Mouse (Mus musculus): ENCODE data around the gene H2afz. TPM values are rescaled to one million over a fixed set of nuclear protein-coding genes. Genes with fewer than 3 reads are reported as not detected.
"Not testable (repeated sequence)": the region's sequence is repeated elsewhere in the genome, so short reads cannot be mapped to it uniquely, and the experiment has no call there.

H2afz gene
- polyA plus RNA-seq, 1 experiment from 2014 or later = 1,483 TPM

DNA sequence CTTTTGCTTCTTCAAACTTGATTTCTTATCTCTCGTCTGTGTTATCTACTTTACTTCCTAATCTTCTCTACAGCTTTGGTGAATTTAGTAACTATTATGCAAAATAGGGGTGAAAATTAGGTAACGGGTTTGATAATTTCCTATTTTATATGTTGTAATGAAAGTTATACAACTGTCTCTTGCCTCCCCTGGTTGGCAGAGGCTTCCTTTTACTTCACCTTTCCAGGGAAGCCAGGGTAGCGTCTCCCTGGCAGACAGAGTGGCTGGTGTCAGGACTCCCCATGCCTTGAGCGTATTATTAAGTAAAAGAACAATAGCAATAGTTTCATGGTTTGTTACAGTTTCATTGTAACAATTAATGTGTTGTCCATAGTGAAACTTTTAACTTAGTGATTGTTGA is 29.5 kb downstream of the H2afz start:
- no peak overlapping the region for H3K4me3 ChIP-seq (replicated peaks)
- H3K27ac ChIP-seq = no peak overlapping the region
- H3K27me3 ChIP-seq (replicated peaks) = no peaks in the 10 kb centered on the region
- no peaks in the 10 kb centered on the region for H3K9me3 ChIP-seq
- 84% methylated on average over 4 of the region's 4 CpGs for WGBS
- H3K4me1 ChIP-seq = no peaks in the 10 kb centered on the region
- H3K36me3 ChIP-seq = peaks cover 17% of the 10 kb centered on the region
- no peak overlapping the region for H3K9ac ChIP-seq
- no peak for ATAC-seq (ENCODE audit: insufficient read depth, low FRiP score, low read depth)
- H3K4me2 ChIP-seq = no peak overlapping the region

DNA sequence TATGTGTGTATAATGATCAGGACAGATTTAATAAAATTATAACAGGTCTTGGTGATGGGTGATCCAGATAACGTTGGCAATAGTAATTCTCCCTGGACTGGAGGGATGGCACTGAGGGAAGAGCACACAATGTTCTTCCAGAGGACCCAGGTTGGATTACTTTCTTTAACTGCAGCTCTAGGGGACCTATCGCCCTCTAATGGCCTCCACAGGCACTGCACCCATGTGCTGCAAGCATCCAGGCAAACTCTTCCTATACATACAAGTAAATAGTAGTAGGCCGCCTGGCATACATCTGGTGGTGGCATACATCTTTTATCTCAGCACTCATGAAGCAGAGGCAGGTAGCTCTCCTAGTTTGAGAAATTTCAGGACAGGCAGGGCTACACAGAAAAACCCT is 30.9 kb downstream of the H2afz start:
- 94% methylated on average over 3 of the region's 3 CpGs for WGBS
- no peak for ATAC-seq (ENCODE audit: insufficient read depth, low FRiP score, low read depth)
- no peaks in the 10 kb centered on the region for H3K9me3 ChIP-seq

DNA sequence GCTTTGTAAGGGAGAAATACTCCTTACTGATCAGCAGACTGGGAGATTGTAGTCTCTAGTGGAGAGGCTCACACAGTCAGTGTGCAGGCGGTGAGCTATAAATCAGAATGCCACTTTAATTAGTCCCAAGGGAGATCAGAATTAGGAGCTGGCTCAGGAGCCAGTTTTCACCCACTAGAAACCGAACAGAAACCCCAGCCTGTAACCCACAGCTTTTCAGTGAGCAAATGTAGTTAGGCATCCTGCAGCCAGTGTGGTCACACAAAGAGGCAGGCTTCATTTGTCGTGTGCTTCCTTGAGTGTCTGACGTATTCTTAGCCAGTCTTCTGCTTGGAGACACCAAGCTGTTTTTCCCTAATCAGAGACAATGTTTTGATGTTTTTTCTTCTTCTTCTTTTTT is 32.1 kb downstream of the H2afz start:
- Histone ChIP-seq H3K27me3 (replicated peaks) (no peaks in the 10 kb centered on the region), H3K9me3 (no peaks in the 10 kb centered on the region), H3K4me3 (replicated peaks) (no peak overlapping the region), H3K4me2 (no peak overlapping the region), H3K36me3 (peaks cover 15% of the 10 kb centered on the region), H3K27ac (no peak overlapping the region), H3K4me1 (no peaks in the 10 kb centered on the region), H3K9ac (no peak overlapping the region)
- no peak for ATAC-seq (ENCODE audit: insufficient read depth, low FRiP score, low read depth)
- 88% methylated on average over 4 of the region's 4 CpGs for WGBS

More for the DNA sequence above, 30.9 kb downstream of the H2afz start:
- Histone ChIP-seq H3K27ac (no peak overlapping the region), H3K4me2 (no peak overlapping the region), H3K36me3 (peaks cover 15% of the 10 kb centered on the region), H3K4me1 (no peaks in the 10 kb centered on the region), H3K9ac (no peak overlapping the region), H3K4me3 (replicated peaks) (no peak overlapping the region), H3K27me3 (replicated peaks) (no peaks in the 10 kb centered on the region)

DNA sequence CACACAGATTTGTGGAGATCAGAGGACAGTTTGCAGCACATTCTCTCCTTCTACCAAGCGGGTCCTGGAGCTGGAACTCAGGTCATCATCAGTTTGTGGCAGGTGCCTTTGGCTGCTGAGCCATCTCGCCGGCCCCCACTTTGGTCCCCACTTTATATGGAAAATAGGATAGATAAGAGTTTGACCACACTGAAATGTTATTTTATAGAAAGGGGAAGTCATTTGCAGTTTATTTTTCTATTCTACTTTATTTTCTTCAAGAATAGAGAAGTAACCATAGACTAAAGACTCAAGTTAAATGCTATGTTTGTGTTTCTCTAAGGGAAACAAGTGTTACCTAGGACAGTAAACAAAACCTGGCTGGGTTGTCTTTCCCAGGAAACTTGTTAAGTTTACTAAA is 32.6 kb downstream of the H2afz start:
- Histone ChIP-seq H3K27me3 (replicated peaks) (no peaks in the 10 kb centered on the region), H3K4me3 (replicated peaks) (no peak overlapping the region), H3K9me3 (no peaks in the 10 kb centered on the region), H3K4me2 (no peak overlapping the region), H3K27ac (no peak overlapping the region), H3K9ac (no peak overlapping the region), H3K4me1 (no peaks in the 10 kb centered on the region), H3K36me3 (peaks cover 13% of the 10 kb centered on the region)
- WGBS = 95% methylated on average over 3 of the region's 3 CpGs
- ATAC-seq (ENCODE audit: insufficient read depth, low FRiP score, low read depth) = no peak

DNA sequence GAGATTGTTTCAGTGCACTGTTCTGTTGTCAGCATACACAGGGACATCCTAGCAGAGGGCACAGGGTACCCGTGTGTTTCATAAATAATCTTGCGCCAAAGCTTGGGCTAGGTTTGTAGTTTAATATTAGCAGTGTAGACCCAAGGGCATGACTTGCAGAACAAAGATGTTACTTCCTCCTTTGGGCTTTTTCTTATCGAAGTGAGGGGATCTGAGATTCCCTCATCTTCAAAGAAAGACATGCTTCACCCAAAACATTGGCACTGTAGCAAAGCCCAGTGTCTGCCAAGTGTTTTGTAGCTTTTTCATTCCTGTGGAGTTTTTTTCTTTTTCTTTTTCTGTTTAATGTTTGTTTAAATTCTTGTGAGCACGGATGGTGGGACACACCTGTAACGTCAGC is 33.4 kb downstream of the H2afz start:
- Histone ChIP-seq H3K4me2 (no peak overlapping the region), H3K9ac (no peak overlapping the region), H3K4me3 (replicated peaks) (no peak overlapping the region), H3K4me1 (no peaks in the 10 kb centered on the region), H3K27ac (no peak overlapping the region), H3K9me3 (no peaks in the 10 kb centered on the region), H3K36me3 (peaks cover 16% of the 10 kb centered on the region), H3K27me3 (replicated peaks) (no peaks in the 10 kb centered on the region)
- ATAC-seq (ENCODE audit: insufficient read depth, low FRiP score, low read depth) = no peak
- WGBS = 74% methylated on average over 5 of the region's 5 CpGs

DNA sequence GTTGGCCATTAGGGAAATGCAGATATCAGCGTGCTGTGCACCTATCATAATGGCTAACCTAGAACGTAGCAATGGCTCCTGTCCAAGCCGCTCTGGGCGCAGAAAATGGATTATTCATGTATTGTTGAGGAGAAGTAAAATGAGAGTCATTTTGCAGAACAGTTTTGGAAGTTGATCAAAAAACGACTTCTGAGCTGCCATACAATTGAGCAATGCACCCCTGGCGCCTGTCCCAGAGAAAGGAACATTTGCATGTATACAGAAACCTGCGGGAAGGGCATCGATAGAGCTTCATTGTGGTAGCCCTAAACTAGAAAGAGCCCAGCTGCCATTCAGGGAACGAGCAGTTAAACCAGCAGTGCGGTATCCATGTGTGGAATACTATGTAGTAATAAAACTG is 35.9 kb downstream of the H2afz start:
- Histone ChIP-seq H3K4me3 (replicated peaks) (no peak overlapping the region), H3K9ac (no peak overlapping the region), H3K27me3 (replicated peaks) (no peaks in the 10 kb centered on the region), H3K4me2 (no peak overlapping the region), H3K36me3 (peaks cover 12% of the 10 kb centered on the region), H3K9me3 (no peaks in the 10 kb centered on the region), H3K4me1 (no peaks in the 10 kb centered on the region), H3K27ac (no peak overlapping the region)
- 83% methylated on average over 10 of the region's 10 CpGs for WGBS
- ATAC-seq (ENCODE audit: insufficient read depth, low FRiP score, low read depth) = no peak

DNA sequence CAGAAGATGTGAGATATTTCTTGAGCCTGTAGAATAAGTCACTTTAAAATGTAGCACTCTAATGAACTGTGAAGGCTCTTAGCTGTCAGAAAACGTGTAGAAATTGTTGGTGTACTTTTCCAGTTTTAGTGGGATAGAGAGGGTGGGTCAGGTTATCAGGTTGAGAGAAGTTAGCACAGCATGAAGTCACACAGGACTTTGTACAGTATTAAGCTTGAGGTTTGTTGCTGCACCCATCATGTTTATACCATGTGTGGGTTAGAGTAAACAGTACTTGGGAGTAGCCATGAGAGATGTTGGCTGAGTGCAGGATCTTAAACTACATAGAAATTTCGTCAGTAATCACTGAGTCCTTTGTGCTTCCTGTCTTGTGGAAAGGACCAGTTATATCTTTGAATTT is 48.8 kb downstream of the H2afz start:
- H3K9me3 ChIP-seq = no peaks in the 10 kb centered on the region
- H3K9ac ChIP-seq = no peak overlapping the region
- ATAC-seq (ENCODE audit: insufficient read depth, low FRiP score, low read depth) = peak; percentile 79
- H3K4me2 ChIP-seq = no peak overlapping the region
- no peak overlapping the region for H3K27ac ChIP-seq
- WGBS = 41% methylated on average over 2 of the region's 2 CpGs
- H3K36me3 ChIP-seq = no peaks in the 10 kb centered on the region
- 0 out of 2 replicates have a peak, but pooled peaks cover 4% of the 10 kb centered on the region for H3K4me1 ChIP-seq
- H3K4me3 ChIP-seq (replicated peaks) = no peak overlapping the region
- H3K27me3 ChIP-seq (replicated peaks) = no peaks in the 10 kb centered on the region

DNA sequence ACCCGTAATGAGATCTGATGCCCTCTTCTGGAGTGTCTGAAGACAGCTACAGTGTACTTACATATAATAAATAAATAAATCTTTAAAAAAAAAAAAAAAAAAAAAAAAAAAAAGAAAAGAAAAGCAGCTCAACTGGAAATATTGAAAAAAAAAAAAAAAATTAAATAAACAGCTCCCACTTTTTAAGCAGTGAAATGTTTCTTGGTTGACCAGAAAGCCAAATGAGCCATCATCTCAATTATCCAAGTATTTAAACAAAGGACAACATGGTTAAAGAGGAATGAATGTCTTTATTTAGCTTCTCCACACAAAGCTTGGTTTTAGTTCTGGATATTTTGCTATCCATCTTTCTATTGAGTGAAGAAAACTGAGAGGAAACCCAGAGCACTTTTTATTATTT is 50.3 kb downstream of the H2afz start:
- not testable (repeated sequence) for H3K9ac ChIP-seq; H3K4me2 ChIP-seq; H3K4me3 ChIP-seq (replicated peaks); H3K9me3 ChIP-seq; H3K27me3 ChIP-seq (replicated peaks); ATAC-seq (ENCODE audit: insufficient read depth, low FRiP score, low read depth); H3K36me3 ChIP-seq; H3K27ac ChIP-seq
- peaks cover 12% of the 10 kb centered on the region; the same call in 1 of the 2 replicates for H3K4me1 ChIP-seq
- WGBS = 60% methylated on average over 1 of the region's 1 CpGs

Other genes with a start within 250 kb of the H2afz start
- gene Ddit4l, start 242.9 kb upstream of the H2afz start, polyA plus RNA-seq (2015; fragmentation: Nextera tagmentation; extraction: Ambion mirVana) = 5.0 and 5.3 TPM in 2 replicates
- not detected in 2 replicates for gene Gm21962, start 193.0 kb upstream of the H2afz start, polyA plus RNA-seq (2015; fragmentation: Nextera tagmentation; extraction: Ambion mirVana)
- 10.6 and 12.3 TPM in 2 replicates for gene Dnajb14, start 3.2 kb downstream of the H2afz start, polyA plus RNA-seq (2015; fragmentation: Nextera tagmentation; extraction: Ambion mirVana)
- 107 and 111 TPM in 2 replicates for gene Lamtor3, start 54.0 kb downstream of the H2afz start, polyA plus RNA-seq (2015; fragmentation: Nextera tagmentation; extraction: Ambion mirVana)
- 14.5 and 17.0 TPM in 2 replicates for gene Dapp1, start 117.1 kb downstream of the H2afz start, polyA plus RNA-seq (2015; fragmentation: Nextera tagmentation; extraction: Ambion mirVana)
- 0.10 and 0.24 TPM in 2 replicates for gene 1110002E22Rik, start 200.6 kb downstream of the H2afz start, polyA plus RNA-seq (2015; fragmentation: Nextera tagmentation; extraction: Ambion mirVana)
- gene Gm5105, start 202.9 kb downstream of the H2afz start, polyA plus RNA-seq (2015; fragmentation: Nextera tagmentation; extraction: Ambion mirVana) = 0.10 TPM in 1 of 2 replicates, not detected in the other

Data from stomach, embryonic 15.5 days (tissue).